Mouse (Mus musculus): ENCODE measurements at regions not wholly inside any gene's neighbourhood (a gene's known extent, or its start where the extent isn't known, plus 50 kb on each side); places are given as distances from the start of the nearest gene placed in this dataset.

DNA sequence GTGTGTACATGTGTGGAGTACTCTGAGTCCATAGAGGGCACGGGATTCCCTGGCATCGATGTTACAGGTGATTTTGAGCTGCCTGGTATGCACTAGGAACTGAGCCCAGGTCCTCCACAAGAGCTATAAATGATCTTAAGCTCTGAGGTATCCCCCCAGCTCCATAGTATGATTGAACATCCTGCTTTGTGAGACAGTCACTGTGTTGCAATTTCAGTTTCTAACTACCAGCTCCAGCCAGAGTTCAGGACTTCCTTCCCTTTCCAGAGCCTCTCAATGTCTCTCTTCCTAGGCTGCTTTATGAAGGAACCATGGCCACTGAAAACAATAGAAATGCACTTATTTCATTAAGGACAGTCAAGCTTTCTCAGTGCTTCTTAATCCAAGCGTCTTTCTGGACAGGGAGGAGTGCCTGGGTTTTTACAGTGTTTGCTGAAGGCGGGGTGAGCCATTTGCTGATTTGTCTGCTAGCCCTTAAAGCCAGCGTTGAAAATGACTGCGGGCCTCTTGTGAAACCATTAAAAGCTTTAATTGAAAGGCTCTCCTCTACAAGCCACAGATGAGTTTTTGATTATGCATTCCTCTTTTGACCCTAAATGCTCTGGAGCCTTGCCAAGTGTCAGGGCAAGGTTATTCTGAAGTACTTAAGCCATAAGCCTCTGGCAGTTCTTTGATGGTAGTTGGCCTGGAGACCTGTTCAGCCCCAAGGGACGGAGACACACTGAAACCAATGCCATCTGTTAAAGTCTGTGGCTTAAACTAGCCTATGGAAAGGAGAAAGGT lies 155.1 kb upstream of the Pfn2 start:
- no peak for TF ChIP-seq EP300 (IDR thresholded peaks at IDR 0.05; ENCODE audit: low read depth)
- TF ChIP-seq CTCF (IDR thresholded peaks at IDR 0.05; ENCODE audit: low read depth) = no peak

Measured in heart, postnatal 0 days (tissue).